22 mouse cellular contexts compared by ENCODE assay signal in the genomic region with DNA sequence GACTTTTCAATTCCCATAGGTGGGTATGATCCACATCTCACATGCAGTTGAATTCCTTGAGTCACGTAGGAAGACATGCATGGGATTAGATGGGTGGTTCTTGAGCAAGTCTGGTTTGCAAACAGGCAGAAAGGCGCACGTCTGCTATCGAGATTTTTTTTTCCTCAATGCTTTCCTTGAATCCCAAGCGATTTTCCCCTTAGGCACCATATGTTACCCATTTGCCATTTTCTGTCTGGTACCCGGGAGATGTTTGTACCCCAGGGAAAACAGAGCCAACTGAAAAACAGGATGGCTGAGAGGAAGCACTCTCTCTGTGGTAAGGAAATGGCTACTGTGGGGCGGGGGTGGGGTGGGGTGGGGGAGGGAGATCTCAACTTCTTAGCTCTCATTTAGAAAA. TPM values are rescaled to one million over a fixed set of nuclear protein-coding genes. Genes with fewer than 3 reads are reported as not detected.
DNase-seq lines count a peak whose midpoint lies in the region; ATAC-seq and TF ChIP-seq lines count a peak whose summit lies in the region.
"Had no signal": no experiment of that assay in that cellular context is flagged by ENCODE, and none has a peak within 500 bp of the region (broad histone marks: within the 10 kb centered on the region; RNA-seq: fewer than 3 reads in every experiment).

No protein-coding gene starts in this region.

- no peak overlapping the region for H3K9ac ChIP-seq in forebrain, postnatal 0 days
- H3K9ac ChIP-seq in forebrain, embryonic 12.5 days: no peak overlapping the region
- H3K9ac ChIP-seq: embryonic facial prominence, embryonic 12.5 days; hindbrain, embryonic 14.5 days; intestine, embryonic 15.5 days had no signal

- no peak overlapping the region for H3K27ac ChIP-seq in forebrain, postnatal 0 days (ENCODE audit: low read depth, low read length)
- no peak overlapping the region for H3K27ac ChIP-seq in forebrain, embryonic 12.5 days
- 0 out of 2 replicates have a peak overlapping the region, but pooled peaks have one; percentile 6 for H3K27ac ChIP-seq in embryonic facial prominence, embryonic 10.5 days (replicated peaks)
- H3K27ac ChIP-seq: embryonic facial prominence, embryonic 12.5 days; heart, embryonic 10.5 days; hindbrain, embryonic 10.5 days; hindbrain, embryonic 14.5 days; intestine, embryonic 15.5 days had no signal

- no peaks in the 10 kb centered on the region for H3K27me3 ChIP-seq in forebrain, postnatal 0 days (ENCODE audit: insufficient read depth, low read length)
- no peaks in the 10 kb centered on the region for H3K27me3 ChIP-seq in forebrain, embryonic 12.5 days
- H3K27me3 ChIP-seq in embryonic facial prominence, embryonic 10.5 days (replicated peaks; ENCODE audit: low read depth, poor library complexity, severe bottlenecking): no peaks in the 10 kb centered on the region
- H3K27me3 ChIP-seq: embryonic facial prominence, embryonic 12.5 days; intestine, embryonic 15.5 days had no signal

- no peak overlapping the region for H3K4me2 ChIP-seq in forebrain, postnatal 0 days (ENCODE audit: low read depth)
- no peak overlapping the region for H3K4me2 ChIP-seq in forebrain, embryonic 12.5 days
- H3K4me2 ChIP-seq: embryonic facial prominence, embryonic 12.5 days; hindbrain, embryonic 14.5 days; intestine, embryonic 15.5 days had no signal

- 50% methylated on average over 7 of the region's 7 CpGs for WGBS in forebrain, postnatal 0 days
- 76% methylated on average over 7 of the region's 7 CpGs for WGBS in forebrain, embryonic 12.5 days
- WGBS in embryonic facial prominence, embryonic 10.5 days: 43% methylated on average over 7 of the region's 7 CpGs

- H3K4me1 ChIP-seq in forebrain, postnatal 0 days (ENCODE audit: insufficient read depth): no peaks in the 10 kb centered on the region
- no peaks in the 10 kb centered on the region for H3K4me1 ChIP-seq in forebrain, embryonic 12.5 days
- H3K4me1 ChIP-seq in embryonic facial prominence, embryonic 10.5 days: peaks cover 15% of the 10 kb centered on the region
- H3K4me1 ChIP-seq: hindbrain, embryonic 10.5 days; intestine, embryonic 15.5 days had no signal

- ATAC-seq in forebrain, postnatal 0 days: peak; percentile 18; the same call in 1 of the 2 replicates
- no peak for ATAC-seq in forebrain, embryonic 12.5 days (ENCODE audit: low FRiP score)
- ATAC-seq: CD4-positive, CD25-positive, alpha-beta regulatory T cell, adult 4 months; intestine, embryonic 15.5 days had no signal

- no peaks in the 10 kb centered on the region for H3K36me3 ChIP-seq in forebrain, postnatal 0 days (ENCODE audit: insufficient read depth)
- no peaks in the 10 kb centered on the region for H3K36me3 ChIP-seq in forebrain, embryonic 12.5 days (replicated peaks)
- H3K36me3 ChIP-seq in embryonic facial prominence, embryonic 10.5 days (replicated peaks): no peaks in the 10 kb centered on the region
- H3K36me3 ChIP-seq: embryonic facial prominence, embryonic 12.5 days; G1E; heart, embryonic 10.5 days; hindbrain, embryonic 10.5 days; intestine, embryonic 15.5 days had no signal

- no peak for TF ChIP-seq CTCF in forebrain, postnatal 0 days (IDR thresholded peaks at IDR 0.05; ENCODE audit: low read depth)

- no peak overlapping the region for H3K4me3 ChIP-seq in forebrain, postnatal 0 days (ENCODE audit: low read depth, low read length)
- no peak overlapping the region for H3K4me3 ChIP-seq in forebrain, embryonic 12.5 days (replicated peaks)
- no peak overlapping the region for H3K4me3 ChIP-seq in embryonic facial prominence, embryonic 10.5 days
- H3K4me3 ChIP-seq: embryonic facial prominence, embryonic 12.5 days; heart, embryonic 10.5 days; hindbrain, embryonic 10.5 days; intestine, embryonic 15.5 days had no signal

- DNase-seq in embryo, embryonic 10.5 days (ENCODE audit: low spot score): peak; percentile 3
- no peak for DNase-seq in embryo, embryonic 9.5 days (ENCODE audit: extremely low spot score)
- peak; percentile 35 for DNase-seq in forebrain, postnatal 0 days
- peak; percentile 11 for DNase-seq in embryonic facial prominence, embryonic 10.5 days (ENCODE audit: low spot score)
- peak; percentile 2 for DNase-seq in forelimb bud, embryonic 11.5 days (ENCODE audit: low read depth, low spot score)
- no peak for DNase-seq in liver
- no peak for DNase-seq in ovary, postnatal 36 days (ENCODE audit: low spot score)
- DNase-seq: adrenal gland, postnatal 14 days; B cell, adult 2 months; cerebellum, adult 2 months; cerebellum, postnatal 10 days; gastrocnemius, postnatal 10 days; heart, adult 18-20 months; kidney, adult 2 months had no signal

- no peaks in the 10 kb centered on the region for H3K9me3 ChIP-seq in forebrain, postnatal 0 days (ENCODE audit: low read length)
- no peaks in the 10 kb centered on the region for H3K9me3 ChIP-seq in forebrain, embryonic 12.5 days
- H3K9me3 ChIP-seq in embryonic facial prominence, embryonic 10.5 days: no peaks in the 10 kb centered on the region
- H3K9me3 ChIP-seq: embryonic facial prominence, embryonic 12.5 days; heart, embryonic 10.5 days; hindbrain, embryonic 10.5 days; intestine, embryonic 15.5 days had no signal

RNA-seq across cellular contexts. Expression of gene Cyp39a1, which starts 49.4 kb away (rescaled TPM):
- 1.2 and 1.7 TPM in 2 replicates for total RNA-seq in forebrain, postnatal 0 days (2014; rRNA removed)
- 7.7 and 8.9 TPM in 2 replicates for polyA plus RNA-seq in forebrain, postnatal 0 days (2015; fragmentation: Nextera tagmentation; extraction: Ambion mirVana)
- 32.7 and 41.1 TPM in 2 replicates for polyA plus RNA-seq in forebrain, embryonic 12.5 days (2016; fragmentation: Nextera tagmentation; extraction: Ambion mirVana)
- polyA plus RNA-seq in embryonic facial prominence, embryonic 10.5 days (2016; fragmentation: Nextera tagmentation; extraction: Ambion mirVana): 33.7 and 34.2 TPM in 2 replicates
- total RNA-seq: G1E had no signal
- polyA plus RNA-seq: G1E had no signal

RNA-seq across cellular contexts. Expression of gene Slc25a27, which starts 49.6 kb away (rescaled TPM):
- 48.6 and 61.8 TPM in 2 replicates for total RNA-seq in forebrain, postnatal 0 days (2014; rRNA removed)
- 28.0 and 54.3 TPM in 2 replicates for polyA plus RNA-seq in forebrain, postnatal 0 days (2015; fragmentation: Nextera tagmentation; extraction: Ambion mirVana)
- polyA plus RNA-seq in forebrain, embryonic 12.5 days (2016; fragmentation: Nextera tagmentation; extraction: Ambion mirVana): 84.4 and 99.3 TPM in 2 replicates
- 34.5 and 38.1 TPM in 2 replicates for polyA plus RNA-seq in embryonic facial prominence, embryonic 10.5 days (2016; fragmentation: Nextera tagmentation; extraction: Ambion mirVana)
- polyA plus RNA-seq: G1E had no signal

Comparison
In these comparisons a context has a peak if more than half of its experiments do, and no peak if none do; other contexts are left out.
1. DNase-seq: peak in embryo, embryonic 10.5 days (single experiment), forebrain, postnatal 0 days (single experiment), embryonic facial prominence, embryonic 10.5 days (single experiment) and forelimb bud, embryonic 11.5 days (single experiment); none in embryo, embryonic 9.5 days (single experiment), liver (single experiment) and ovary, postnatal 36 days (single experiment).